Mouse (Mus musculus) telencephalon, adult 2 months (tissue): ENCODE data around the gene Daam1.

Experiments
- DNase-seq: peaks from one replicate; pipeline ENCODE4 v3.0.0-alpha.2; 2011; ENCODE audit warnings: low read depth, low spot score

Daam1 gene

GRCm38 (mm10) chr12:72041238-72041637, 210.4 kb downstream of the Daam1 start:
- DNase-seq: no peak
